Mouse (Mus musculus): ENCODE measurements around the gene St8sia6. TPM values are rescaled to one million over a fixed set of nuclear protein-coding genes. Genes with fewer than 3 reads are reported as not detected.
"Not testable (repeated sequence)": the region's sequence is repeated elsewhere in the genome, so short reads cannot be mapped to it uniquely, and the experiment has no call there.

Gene St8sia6
- total RNA-seq (2021) = 1 to 10 TPM in 1 of 2 experiments, under 1 TPM in 1; 0.79 to 1.0 TPM
- 0.13 and 0.19 TPM in 2 replicates for polyA plus RNA-seq (2012; rRNA removed)
- long read RNA-seq, full-length matches to known transcripts = 1 of 1 reads
- long read RNA-seq, partial matches to known transcripts = 0 of 1 reads
- long read RNA-seq, other reads (novel, unspliced or antisense) = 0 of 1 reads

DNA sequence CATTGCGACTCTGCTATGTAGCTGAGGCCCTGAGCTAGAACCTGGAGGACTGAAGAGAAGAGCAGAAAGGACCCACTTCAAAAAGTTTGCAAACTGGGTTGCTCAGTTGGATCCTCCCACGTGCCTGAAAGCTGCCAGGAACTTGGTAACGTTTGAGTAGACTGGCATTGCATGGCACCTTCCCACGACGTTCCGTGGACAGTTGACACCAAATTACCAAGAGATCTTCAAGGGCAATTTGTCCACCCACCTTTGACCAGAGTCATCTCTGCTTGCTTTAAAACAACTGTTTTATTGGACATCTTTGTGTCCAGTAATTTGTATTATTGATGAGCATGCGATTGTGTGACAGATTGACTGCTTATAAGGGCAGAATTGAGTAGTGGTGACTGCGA lies at the start of gene St8sia6:
TSS of gene St8sia6 (minus strand) at position 96 of the 395 bp plus-strand sequence.
- DNase-seq = no peak

- no peak for DNase-seq
These were observed 42.4 kb upstream of the St8sia6 start for GRCm38 (mm10) chr2:13836310-13836709.

GRCm38 (mm10) chr2:13834989-13835388 lies 41.1 kb upstream of the St8sia6 start:
- DNase-seq = no peak

DNA sequence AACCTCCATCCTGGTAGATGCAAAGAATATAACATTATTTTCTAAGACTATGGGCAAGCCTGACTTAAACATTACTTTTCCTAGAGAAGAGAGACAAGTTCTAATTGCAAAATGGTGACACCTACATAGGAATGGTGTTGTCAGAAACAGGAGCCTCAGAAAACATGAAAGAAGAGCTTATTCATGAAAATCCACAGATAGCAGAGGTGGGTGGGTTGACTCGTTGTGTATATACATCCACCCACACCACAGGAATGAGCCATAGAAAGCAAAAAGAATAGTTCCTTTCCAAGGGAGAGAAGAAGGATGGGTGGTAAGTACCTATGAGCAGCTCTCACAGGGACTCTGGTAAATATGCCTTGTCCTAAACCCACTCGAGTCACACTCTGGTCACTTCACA lies 22.8 kb upstream of the St8sia6 start:
- DNase-seq = no peak

DNA sequence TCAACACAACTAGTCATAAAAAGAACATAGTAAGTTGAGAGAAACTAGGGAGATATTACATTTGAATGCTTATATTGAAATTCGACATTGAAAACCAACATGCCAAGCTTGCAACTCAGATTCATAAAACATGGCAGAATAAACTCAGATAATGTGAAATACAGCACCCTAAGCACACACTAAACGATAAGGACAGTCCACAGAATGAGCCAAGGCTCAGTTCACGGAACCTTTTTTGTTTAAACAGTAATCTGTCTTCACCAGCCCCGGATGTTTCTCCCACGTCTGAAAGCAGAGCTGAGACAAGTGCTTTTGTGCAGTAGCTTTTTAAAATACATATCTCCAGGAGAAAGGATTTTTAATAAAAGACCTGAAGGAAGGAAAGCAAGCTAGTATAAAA lies 14.7 kb upstream of the St8sia6 start:
- no peak for DNase-seq

GRCm38 (mm10) chr2:13808008-13808407 lies 14.1 kb upstream of the St8sia6 start:
- no peak for DNase-seq

DNA sequence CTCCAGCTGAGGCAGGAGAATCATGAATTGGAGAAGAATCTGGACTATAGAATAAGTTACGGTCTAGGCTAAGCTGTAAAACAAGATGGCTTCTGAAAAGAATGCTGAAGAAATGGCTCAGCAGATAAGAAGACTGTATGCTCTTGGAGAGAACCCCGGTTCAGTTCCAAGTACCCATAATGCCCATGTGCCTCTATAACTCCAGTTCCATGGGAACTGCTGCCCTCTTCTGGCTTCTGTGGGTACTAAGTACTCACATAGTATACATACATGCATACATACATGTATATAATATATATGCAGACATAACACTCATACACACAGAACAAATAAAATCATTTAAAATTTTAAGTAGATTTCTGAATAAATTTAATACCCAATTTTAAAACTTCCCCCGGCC lies 12.3 kb upstream of the St8sia6 start:
- no peak for DNase-seq

GRCm38 (mm10) chr2:13800639-13801038 lies 6.8 kb upstream of the St8sia6 start:
- no peak for DNase-seq

- DNase-seq = no peak
These were observed 582 bp upstream of the St8sia6 start for GRCm38 (mm10) chr2:13794446-13794845.

- peak; percentile 46 for DNase-seq
These were observed 553 bp downstream of the St8sia6 start for GRCm38 (mm10) chr2:13793054-13793968.

- no peak for DNase-seq
These were observed 1.4 kb downstream of the St8sia6 start for GRCm38 (mm10) chr2:13792256-13793005.

- no peak for DNase-seq
These were observed 2.3 kb downstream of the St8sia6 start for GRCm38 (mm10) chr2:13791598-13791997.

- DNase-seq = no peak
These were observed 4.5 kb downstream of the St8sia6 start for GRCm38 (mm10) chr2:13789365-13789764.

- DNase-seq = no peak
These were observed 7.2 kb downstream of the St8sia6 start for GRCm38 (mm10) chr2:13786577-13787168.

DNA sequence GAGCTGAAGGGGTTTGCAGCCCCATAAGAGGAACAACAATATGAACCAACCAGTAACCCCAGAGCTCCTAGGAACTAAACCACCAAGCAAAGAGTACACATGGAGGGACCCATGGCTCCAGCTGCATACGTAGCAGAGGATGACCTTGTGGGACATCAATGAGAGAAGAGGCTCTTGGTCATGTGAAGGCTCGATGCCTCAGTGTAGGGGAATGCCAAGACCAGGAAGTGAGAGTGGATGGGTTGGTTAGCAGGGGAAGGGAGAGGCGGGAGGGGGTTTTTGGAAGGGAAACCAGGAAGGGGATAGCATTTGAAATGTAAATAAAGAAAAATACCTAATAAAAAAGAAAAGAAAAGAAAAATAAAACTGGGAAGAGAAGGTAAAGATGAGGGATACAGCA lies 7.9 kb downstream of the St8sia6 start:
- not testable (repeated sequence) for DNase-seq

DNA sequence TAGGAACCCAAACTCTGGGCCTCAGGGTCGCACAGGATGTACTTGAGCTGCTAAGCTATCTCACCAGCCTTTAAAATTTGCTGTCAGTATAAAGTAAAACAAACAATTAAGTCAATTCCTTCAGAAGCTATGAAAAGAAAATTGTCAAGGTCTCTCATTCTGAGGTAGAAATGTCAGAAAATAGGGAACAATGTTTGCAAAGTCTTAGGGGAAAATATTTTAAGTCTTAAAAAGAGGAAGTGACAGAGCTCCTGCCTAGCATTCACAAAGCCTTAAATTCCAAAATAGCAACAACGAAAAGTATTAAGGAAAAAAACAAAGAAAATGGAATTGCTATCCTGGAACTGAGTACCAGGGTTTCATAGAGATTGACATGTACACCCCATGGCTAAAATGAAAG lies 8.6 kb downstream of the St8sia6 start:
- no peak for DNase-seq

DNA sequence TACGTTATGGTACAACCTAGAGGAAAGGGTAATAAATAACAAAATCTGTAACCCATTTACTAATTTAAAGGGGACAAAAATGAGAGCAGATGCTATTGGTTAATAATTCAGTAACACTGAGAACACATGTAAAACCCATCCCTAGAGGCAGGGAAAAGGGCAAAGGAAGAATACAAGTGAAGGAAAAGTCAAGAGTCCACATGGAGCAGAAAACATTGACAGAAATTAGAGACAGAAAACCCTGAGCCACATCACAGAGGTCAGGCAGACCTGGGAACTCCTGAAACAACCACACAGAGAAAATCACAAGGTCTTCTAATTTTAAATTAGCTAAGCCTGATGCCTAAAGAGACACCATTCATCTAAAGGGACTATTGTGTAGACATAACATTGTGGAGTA lies 9.4 kb downstream of the St8sia6 start:
- DNase-seq = no peak

DNA sequence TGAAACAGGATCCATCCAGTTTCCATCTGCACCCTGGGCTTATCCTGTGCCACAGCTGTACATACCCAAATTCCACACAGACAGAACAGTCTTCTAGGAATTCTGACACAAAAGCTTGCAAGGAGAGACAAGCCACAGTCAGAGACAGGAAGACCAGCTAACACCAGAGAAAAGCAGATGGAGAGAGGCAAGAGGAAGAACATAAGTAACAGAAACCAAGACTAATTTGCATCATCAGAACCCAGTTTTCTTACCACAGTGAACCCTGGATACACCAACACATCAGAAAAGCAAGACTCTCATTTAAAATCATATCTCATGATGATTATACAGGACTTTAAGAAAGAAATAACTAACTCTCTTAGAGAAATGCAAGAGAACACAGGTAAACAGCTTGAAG lies 16.8 kb downstream of the St8sia6 start:
- DNase-seq = no peak

GRCm38 (mm10) chr2:13776453-13776852 lies 17.4 kb downstream of the St8sia6 start:
- no peak for DNase-seq

DNA sequence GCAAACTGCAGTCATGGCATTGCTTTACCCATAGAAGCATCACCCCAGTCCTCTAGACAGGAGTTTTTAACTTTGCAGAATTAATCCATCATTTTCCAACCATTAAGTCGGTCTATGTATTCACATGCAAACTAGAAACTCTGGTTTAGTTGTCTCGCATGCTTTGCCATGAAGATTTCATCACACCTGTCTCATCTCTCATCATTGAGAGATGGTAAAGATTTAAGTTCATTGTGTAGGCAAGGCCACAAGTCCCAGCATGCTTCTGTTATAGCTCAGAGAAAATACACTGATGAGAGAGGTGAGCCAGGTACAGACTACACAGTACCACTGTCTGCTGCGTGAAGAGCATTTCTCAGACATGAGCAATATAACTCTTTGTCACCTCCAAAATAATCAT lies 18.8 kb downstream of the St8sia6 start:
- no peak for DNase-seq

- DNase-seq = no peak
These were observed 25.3 kb downstream of the St8sia6 start for GRCm38 (mm10) chr2:13768524-13768923.

Data from adrenal gland, adult 2 months (tissue).